Mouse (Mus musculus): ENCODE measurements around the gene Cept1. TPM values are rescaled to one million over a fixed set of nuclear protein-coding genes. Genes with fewer than 3 reads are reported as not detected.

Gene Cept1
- polyA plus RNA-seq, 1 experiment from 2014 or later: 50.6 TPM

DNA sequence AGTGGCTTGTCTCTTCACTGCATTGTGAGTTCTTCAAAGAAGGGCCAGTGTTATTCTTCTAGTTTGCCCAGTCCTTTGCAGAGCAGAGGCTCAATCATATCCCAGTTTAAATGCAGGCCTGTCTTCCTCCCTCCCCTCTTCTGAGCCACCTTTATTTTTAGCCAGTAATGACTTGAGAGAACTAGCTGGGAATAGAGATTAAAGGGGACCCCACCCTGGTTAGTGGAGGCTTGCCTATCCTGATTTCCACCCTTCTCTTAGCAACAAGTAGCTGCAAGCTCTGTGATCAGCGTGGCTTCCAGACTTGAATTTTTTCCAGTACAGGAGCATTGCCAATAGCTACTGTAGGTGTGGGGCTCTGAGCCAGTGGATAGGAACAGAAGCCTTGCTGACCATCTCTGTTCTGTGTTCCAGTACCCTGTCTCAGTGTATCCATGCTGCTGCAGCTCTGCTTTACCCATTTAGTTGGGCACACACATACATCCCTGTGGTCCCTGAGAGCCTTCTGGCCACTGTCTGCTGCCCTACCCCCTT lies 53.1 kb downstream of the Cept1 start:
- Histone ChIP-seq H3K4me3 (replicated peaks) (no peak overlapping the region), H3K9me3 (no peaks in the 10 kb centered on the region), H3K4me2 (no peak overlapping the region), H3K36me3 (no peaks in the 10 kb centered on the region; the same call in 1 of the 2 replicates), H3K27me3 (no peaks in the 10 kb centered on the region), H3K9ac (replicated peaks) (no peak overlapping the region), H3K27ac (no peak overlapping the region), H3K4me1 (replicated peaks) (no peaks in the 10 kb centered on the region)
- WGBS: 80% methylated on average over 1 of the region's 1 CpGs
- no peak for ATAC-seq (ENCODE audit: insufficient number of reproducible peaks, insufficient read depth, low FRiP score, low TSS enrichment, low read depth)

DNA sequence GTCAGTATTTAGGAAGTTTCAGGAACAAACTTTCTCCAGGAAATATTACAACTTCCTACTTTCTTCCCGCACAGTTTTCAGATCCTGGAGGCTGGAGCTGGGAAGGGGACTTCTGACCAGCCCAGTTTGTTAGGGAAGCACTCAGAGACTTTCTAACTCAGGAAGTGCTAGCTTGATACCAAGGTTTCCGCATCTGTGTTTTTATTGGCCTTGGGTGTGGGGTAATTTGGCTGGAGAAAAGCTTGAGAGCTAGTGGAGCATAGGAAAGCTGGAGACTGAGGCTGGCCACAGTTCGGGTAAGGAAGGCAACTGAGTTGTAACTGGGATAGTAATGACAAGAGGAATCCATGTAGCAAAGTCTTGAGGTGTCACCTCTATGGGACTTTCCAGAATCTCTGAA lies 53.7 kb downstream of the Cept1 start:
- WGBS: 57% methylated on average over 3 of the region's 3 CpGs
- no peak overlapping the region for H3K4me3 ChIP-seq (replicated peaks)
- no peaks in the 10 kb centered on the region for H3K9me3 ChIP-seq
- H3K4me1 ChIP-seq (replicated peaks): no peaks in the 10 kb centered on the region
- H3K36me3 ChIP-seq: no peaks in the 10 kb centered on the region; the same call in 1 of the 2 replicates
- no peak overlapping the region for H3K9ac ChIP-seq (replicated peaks)
- no peak overlapping the region for H3K4me2 ChIP-seq
- H3K27ac ChIP-seq: no peak overlapping the region
- ATAC-seq (ENCODE audit: insufficient number of reproducible peaks, insufficient read depth, low FRiP score, low TSS enrichment, low read depth): no peak
- no peaks in the 10 kb centered on the region for H3K27me3 ChIP-seq

DNA sequence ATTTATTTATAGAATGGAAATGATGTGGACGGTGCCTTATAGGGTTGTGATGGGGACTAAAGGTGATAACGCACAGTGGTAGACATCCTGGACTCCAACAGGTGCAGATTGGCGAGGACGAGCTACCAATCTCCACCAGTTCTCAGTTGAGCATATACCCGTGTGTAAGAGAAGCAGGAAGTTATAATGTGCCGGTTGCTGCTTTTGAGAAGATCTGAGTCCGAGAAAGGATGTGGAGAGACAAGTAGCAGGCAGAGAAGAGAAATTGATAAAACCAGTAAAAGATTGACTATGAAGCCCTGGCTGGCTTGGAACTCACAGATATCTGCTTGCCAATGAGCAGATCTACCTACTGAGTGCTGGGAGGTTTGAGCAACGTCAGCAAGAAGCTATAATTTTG lies 54.4 kb downstream of the Cept1 start:
- H3K4me1 ChIP-seq (replicated peaks): no peaks in the 10 kb centered on the region
- 87% methylated on average over 8 of the region's 8 CpGs for WGBS
- H3K9ac ChIP-seq (replicated peaks): no peak overlapping the region
- no peak overlapping the region for H3K27ac ChIP-seq
- no peak overlapping the region for H3K4me3 ChIP-seq (replicated peaks)
- H3K9me3 ChIP-seq: no peaks in the 10 kb centered on the region
- no peak for ATAC-seq (ENCODE audit: insufficient number of reproducible peaks, insufficient read depth, low FRiP score, low TSS enrichment, low read depth)
- H3K27me3 ChIP-seq: no peaks in the 10 kb centered on the region
- H3K4me2 ChIP-seq: no peak overlapping the region
- no peaks in the 10 kb centered on the region for H3K36me3 ChIP-seq

DNA sequence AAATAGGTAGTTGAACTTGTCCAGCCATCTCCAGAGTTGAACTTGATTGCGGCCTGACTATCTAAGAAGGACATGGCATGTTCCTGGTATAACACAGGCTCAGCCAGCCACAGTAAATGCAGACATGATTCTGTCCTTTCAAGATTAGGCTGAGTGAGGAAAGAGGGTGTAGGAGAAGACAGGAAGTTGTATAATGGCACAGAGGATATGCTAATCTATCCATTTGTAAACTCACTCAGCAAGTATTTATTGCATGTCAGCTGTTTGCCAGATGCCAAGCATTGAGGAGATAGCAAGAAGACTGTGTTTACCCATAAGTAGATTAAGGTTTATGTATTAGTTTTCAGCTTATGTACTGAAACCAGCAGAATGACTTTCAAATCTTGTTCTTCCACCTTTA lies 54.9 kb downstream of the Cept1 start:
- no peaks in the 10 kb centered on the region for H3K27me3 ChIP-seq
- H3K9ac ChIP-seq (replicated peaks): no peak overlapping the region
- no peak overlapping the region for H3K4me3 ChIP-seq (replicated peaks)
- H3K4me2 ChIP-seq: no peak overlapping the region
- no peaks in the 10 kb centered on the region for H3K36me3 ChIP-seq
- H3K27ac ChIP-seq: no peak overlapping the region
- H3K4me1 ChIP-seq (replicated peaks): no peaks in the 10 kb centered on the region
- no peaks in the 10 kb centered on the region for H3K9me3 ChIP-seq
- ATAC-seq (ENCODE audit: insufficient number of reproducible peaks, insufficient read depth, low FRiP score, low TSS enrichment, low read depth): no peak
- WGBS: 93% methylated on average over 1 of the region's 1 CpGs

DNA sequence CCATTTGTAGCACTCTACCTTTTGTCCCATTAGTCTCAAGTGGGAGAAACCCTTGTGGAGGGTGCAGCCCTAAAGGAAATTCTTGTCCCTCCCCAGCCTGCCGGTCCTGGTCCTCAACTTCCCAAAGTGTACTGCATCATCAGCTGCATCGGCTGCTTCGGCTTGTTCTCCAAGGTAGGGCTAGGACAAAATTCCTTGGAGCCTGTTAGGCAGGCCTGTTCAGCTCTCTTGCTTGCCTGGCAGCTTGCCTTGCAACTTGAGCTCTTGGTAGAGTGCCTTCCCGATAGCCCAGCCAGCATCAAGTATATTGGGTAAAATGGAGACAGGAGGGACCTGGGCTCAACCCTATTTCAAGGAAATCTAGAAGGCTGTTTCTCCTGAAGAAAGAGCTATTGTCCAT lies 57.4 kb downstream of the Cept1 start:
- Histone ChIP-seq H3K9ac (replicated peaks) (no peak overlapping the region), H3K9me3 (no peaks in the 10 kb centered on the region), H3K4me2 (no peak overlapping the region), H3K4me3 (replicated peaks) (no peak overlapping the region), H3K4me1 (replicated peaks) (no peaks in the 10 kb centered on the region), H3K27ac (no peak overlapping the region), H3K27me3 (no peaks in the 10 kb centered on the region), H3K36me3 (no peaks in the 10 kb centered on the region)
- no peak for ATAC-seq (ENCODE audit: insufficient number of reproducible peaks, insufficient read depth, low FRiP score, low TSS enrichment, low read depth)
- WGBS: 84% methylated on average over 4 of the region's 4 CpGs

DNA sequence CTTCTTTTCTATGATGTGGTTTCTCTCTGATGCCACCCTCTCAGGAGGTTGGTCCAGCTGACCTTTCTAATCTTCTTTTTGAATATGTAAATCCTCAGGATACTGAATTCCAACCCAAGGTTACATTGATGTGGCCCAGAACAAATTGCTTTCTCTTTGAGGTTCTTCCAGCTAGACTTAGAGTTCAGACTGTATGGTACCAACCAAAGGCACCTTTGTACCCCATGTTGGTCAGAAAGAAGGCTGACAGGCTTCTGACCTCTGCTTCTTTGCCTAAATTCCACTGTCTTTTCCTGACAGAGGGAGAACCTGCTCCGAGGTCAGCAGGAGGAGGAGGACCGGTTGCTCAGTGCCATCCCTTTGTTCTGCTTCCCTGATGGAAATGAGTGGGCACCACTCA lies 60.1 kb downstream of the Cept1 start:
- Histone ChIP-seq H3K4me3 (replicated peaks) (no peak overlapping the region), H3K9ac (replicated peaks) (no peak overlapping the region), H3K27ac (no peak overlapping the region), H3K27me3 (peaks cover 13% of the 10 kb centered on the region), H3K9me3 (no peaks in the 10 kb centered on the region), H3K4me1 (replicated peaks) (peaks cover 4% of the 10 kb centered on the region; the same call in 1 of the 2 replicates), H3K4me2 (no peak overlapping the region), H3K36me3 (no peaks in the 10 kb centered on the region)
- WGBS: 98% methylated on average over 2 of the region's 2 CpGs
- ATAC-seq (ENCODE audit: insufficient number of reproducible peaks, insufficient read depth, low FRiP score, low TSS enrichment, low read depth): no peak

DNA sequence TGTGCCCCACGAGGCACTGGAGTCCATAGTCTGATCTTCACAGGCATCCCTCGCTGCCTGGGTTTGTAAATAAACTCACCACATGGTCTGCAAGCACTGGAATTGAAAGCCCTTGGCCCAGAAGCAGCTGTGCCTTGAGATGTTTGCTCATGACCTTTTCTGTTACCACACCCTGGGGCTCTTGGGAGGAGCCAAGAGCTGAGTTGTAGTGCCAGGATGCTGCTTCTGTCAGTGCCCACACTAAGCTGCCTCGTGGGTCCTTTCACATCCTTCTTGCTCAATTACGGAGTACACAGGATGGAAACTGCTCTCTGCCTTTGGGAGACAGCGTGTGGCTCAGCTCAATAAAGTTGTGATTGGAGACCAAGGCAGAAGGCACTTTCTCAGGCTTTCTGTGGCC lies 61.8 kb downstream of the Cept1 start:
- no peaks in the 10 kb centered on the region for H3K9me3 ChIP-seq
- no peak overlapping the region for H3K4me3 ChIP-seq (replicated peaks)
- ATAC-seq (ENCODE audit: insufficient number of reproducible peaks, insufficient read depth, low FRiP score, low TSS enrichment, low read depth): no peak
- peaks cover 7% of the 10 kb centered on the region; the same call in 1 of the 2 replicates for H3K4me1 ChIP-seq (replicated peaks)
- WGBS: 79% methylated on average over 5 of the region's 5 CpGs
- H3K27ac ChIP-seq: no peak overlapping the region
- no peak overlapping the region for H3K4me2 ChIP-seq
- H3K36me3 ChIP-seq: no peaks in the 10 kb centered on the region
- H3K9ac ChIP-seq (replicated peaks): no peak overlapping the region
- H3K27me3 ChIP-seq: peaks cover 27% of the 10 kb centered on the region

DNA sequence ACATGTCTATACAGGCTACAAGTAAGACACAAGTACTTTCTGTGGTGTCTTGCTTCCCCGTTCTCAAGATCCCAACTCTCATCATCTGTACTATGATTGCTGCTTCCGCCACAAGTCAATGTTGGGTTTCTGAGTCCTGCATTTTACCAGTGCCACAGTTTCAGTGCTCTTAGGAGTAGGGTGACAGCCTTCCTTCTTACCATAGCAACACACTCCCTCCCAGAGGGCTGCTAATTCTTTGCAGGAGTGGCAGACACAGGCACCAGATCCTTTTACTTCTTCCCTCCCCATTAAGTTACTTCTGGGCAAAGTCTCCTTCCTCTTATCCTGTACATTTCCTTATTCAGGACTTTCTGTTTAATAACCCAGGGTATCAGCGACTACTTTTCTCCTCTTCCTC lies 62.7 kb downstream of the Cept1 start:
- H3K4me3 ChIP-seq (replicated peaks): no peak overlapping the region
- H3K27ac ChIP-seq: no peak overlapping the region
- no peaks in the 10 kb centered on the region for H3K36me3 ChIP-seq
- no peak overlapping the region for H3K4me2 ChIP-seq
- H3K4me1 ChIP-seq (replicated peaks): peaks cover 7% of the 10 kb centered on the region; the same call in 1 of the 2 replicates
- 73% methylated on average over 3 of the region's 3 CpGs for WGBS
- H3K27me3 ChIP-seq: peaks cover 27% of the 10 kb centered on the region
- H3K9me3 ChIP-seq: no peaks in the 10 kb centered on the region
- ATAC-seq (ENCODE audit: insufficient number of reproducible peaks, insufficient read depth, low FRiP score, low TSS enrichment, low read depth): no peak
- H3K9ac ChIP-seq (replicated peaks): no peak overlapping the region

DNA sequence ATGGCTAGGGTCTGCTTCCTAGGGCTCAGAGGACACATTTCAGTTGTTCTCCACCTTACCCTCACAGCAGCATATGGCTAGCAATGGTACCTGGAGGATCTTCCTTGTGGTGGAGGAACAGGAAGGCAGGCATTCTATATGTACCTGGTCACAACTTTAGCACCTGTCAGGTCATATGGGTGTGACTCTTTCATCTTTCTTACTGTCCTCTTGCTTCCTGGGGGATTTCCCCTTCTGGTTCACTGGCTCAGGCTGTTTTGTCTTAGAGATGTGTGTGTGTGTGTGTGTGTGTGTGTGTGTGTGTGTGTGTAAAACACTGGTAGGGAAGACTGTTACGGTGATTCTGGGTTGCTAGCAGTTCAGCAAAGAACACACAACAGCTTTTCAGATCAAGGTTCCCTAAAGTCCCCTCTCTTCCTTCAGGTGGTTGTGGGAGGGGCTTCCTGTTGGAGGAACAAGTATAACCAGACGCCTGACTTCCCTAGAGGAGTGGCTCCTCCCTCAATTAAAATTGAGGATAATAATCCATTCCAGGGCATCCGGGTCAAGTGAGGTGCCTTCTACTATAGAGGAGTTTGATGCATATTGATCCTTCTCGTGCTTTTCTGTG lies 63.7 kb downstream of the Cept1 start:
- Histone ChIP-seq H3K27me3 (peaks cover 27% of the 10 kb centered on the region), H3K4me2 (no peak overlapping the region), H3K27ac (no peak overlapping the region), H3K9ac (replicated peaks) (no peak overlapping the region), H3K4me3 (replicated peaks) (no peak overlapping the region), H3K4me1 (replicated peaks) (peaks cover 7% of the 10 kb centered on the region; the same call in 1 of the 2 replicates), H3K9me3 (no peaks in the 10 kb centered on the region), H3K36me3 (no peaks in the 10 kb centered on the region)
- ATAC-seq (ENCODE audit: insufficient number of reproducible peaks, insufficient read depth, low FRiP score, low TSS enrichment, low read depth): no peak
- WGBS: 66% methylated on average over 4 of the region's 4 CpGs

DNA sequence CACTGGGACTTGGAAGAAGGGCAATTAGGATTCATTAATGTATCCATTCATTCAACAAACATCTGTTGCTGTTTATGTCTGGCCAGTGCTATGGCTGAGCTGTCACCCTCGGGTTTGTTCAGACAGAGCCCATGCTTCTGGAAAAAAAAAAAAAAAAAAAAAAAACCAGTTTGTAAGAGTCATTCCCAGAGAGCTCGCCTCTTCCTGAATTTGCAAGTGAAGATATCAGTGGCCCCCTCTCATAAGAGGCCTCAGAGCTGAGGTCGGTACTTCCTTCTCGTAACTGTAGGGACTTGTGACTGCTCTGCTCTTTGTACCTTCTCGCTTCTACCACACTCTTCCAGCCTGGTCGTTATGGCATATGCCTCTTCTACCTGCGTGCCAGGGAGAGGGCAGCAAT lies 64.3 kb downstream of the Cept1 start:
- no peak overlapping the region for H3K27ac ChIP-seq
- H3K4me2 ChIP-seq: no peak overlapping the region
- ATAC-seq (ENCODE audit: insufficient number of reproducible peaks, insufficient read depth, low FRiP score, low TSS enrichment, low read depth): no peak; the same call in 1 of the 2 replicates
- no peaks in the 10 kb centered on the region for H3K36me3 ChIP-seq
- no peaks in the 10 kb centered on the region for H3K9me3 ChIP-seq
- no peak overlapping the region for H3K4me3 ChIP-seq (replicated peaks)
- peaks cover 27% of the 10 kb centered on the region for H3K27me3 ChIP-seq
- 62% methylated on average over 7 of the region's 7 CpGs for WGBS
- peaks cover 7% of the 10 kb centered on the region; the same call in 1 of the 2 replicates for H3K4me1 ChIP-seq (replicated peaks)
- no peak overlapping the region for H3K9ac ChIP-seq (replicated peaks)

DNA sequence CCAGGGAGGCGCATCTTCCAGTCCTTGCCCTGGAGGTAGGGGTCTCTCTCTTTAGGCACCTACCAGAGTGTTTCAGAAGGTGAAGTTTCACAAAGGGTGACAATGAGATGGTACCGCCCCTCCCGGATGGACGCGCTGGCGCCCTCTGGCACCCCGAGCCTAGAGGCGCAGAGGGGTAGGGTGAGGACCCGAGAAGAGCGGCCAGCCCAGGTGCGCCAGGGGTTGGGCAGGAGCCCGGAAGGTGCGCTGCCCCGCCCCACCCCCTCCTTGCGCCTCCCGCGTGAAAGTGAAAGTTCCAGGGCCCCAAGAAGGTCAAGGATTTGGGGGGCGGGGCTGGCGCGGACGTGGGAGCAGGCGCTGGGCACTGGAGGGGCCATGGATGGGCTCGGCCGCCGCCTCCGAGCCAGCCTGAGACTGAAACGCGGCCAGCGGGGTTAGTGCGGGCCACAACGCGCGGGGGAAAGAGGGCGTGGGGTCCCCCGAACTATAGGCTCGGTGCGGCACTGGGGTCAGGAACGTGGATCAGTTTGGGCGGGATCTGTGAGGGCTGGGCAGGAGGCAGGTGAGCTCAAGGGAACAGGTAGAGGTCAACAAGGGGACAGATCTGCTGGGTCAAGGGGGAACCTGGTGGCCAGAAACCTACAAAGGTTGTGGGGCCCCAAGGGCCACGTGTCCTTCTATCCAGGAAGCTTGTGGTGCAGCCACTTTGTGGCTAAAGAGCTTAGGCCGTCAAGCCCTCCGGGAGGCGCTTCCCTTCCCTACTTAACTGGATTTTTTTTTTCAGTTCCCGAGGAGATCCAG lies 65.1 kb downstream of the Cept1 start, which contains the start of gene Dennd2d:
Gene Dennd2d (plus strand): TSS at position 125 of the 801 bp plus-strand sequence.
- peak within 1 kb of the TSS; percentile 63 for H3K9ac ChIP-seq (replicated peaks)
- no peaks in the 10 kb centered on the region for H3K9me3 ChIP-seq
- H3K4me2 ChIP-seq: peak within 1 kb of the TSS; percentile 94
- no peak within 1 kb of the TSS for H3K27ac ChIP-seq
- WGBS: 2% methylated on average over 44 of the region's 44 CpGs
- H3K27me3 ChIP-seq: peaks cover 27% of the 10 kb centered on the region
- peaks cover 7% of the 10 kb centered on the region; the same call in 1 of the 2 replicates for H3K4me1 ChIP-seq (replicated peaks)
- peak; percentile 68 for ATAC-seq (ENCODE audit: insufficient number of reproducible peaks, insufficient read depth, low FRiP score, low TSS enrichment, low read depth)
- H3K36me3 ChIP-seq: no peaks in the 10 kb centered on the region
- peak within 1 kb of the TSS; percentile 60 for H3K4me3 ChIP-seq (replicated peaks)
